Mouse (Mus musculus): ENCODE data around the gene Fam184b.

Fam184b gene

GRCm38 (mm10) chr5:45514599-45514998 lies 124.8 kb downstream of the Fam184b start:
- DNase-seq (ENCODE audit: low spot score): no peak

GRCm38 (mm10) chr5:45513511-45513910 lies 125.9 kb downstream of the Fam184b start:
- no peak for DNase-seq (ENCODE audit: low spot score)

- DNase-seq (ENCODE audit: low spot score): no peak
Measured at GRCm38 (mm10) chr5:45512908-45513307, 126.5 kb downstream of the Fam184b start.

GRCm38 (mm10) chr5:45510071-45510470 lies 129.3 kb downstream of the Fam184b start:
- DNase-seq (ENCODE audit: low spot score): no peak

GRCm38 (mm10) chr5:45497564-45497963 lies 141.8 kb downstream of the Fam184b start:
- DNase-seq (ENCODE audit: low spot score): no peak

- DNase-seq (ENCODE audit: low spot score): no peak
Measured at GRCm38 (mm10) chr5:45496930-45497550, 142.4 kb downstream of the Fam184b start.

GRCm38 (mm10) chr5:45496479-45496878 lies 142.9 kb downstream of the Fam184b start:
- no peak for DNase-seq (ENCODE audit: low spot score)

GRCm38 (mm10) chr5:45496042-45496441 lies 143.4 kb downstream of the Fam184b start:
- no peak for DNase-seq (ENCODE audit: low spot score)

- DNase-seq (ENCODE audit: low spot score): no peak
Measured at GRCm38 (mm10) chr5:45495429-45495975, 143.9 kb downstream of the Fam184b start.

GRCm38 (mm10) chr5:45494093-45494755 lies 145.2 kb downstream of the Fam184b start:
- DNase-seq (ENCODE audit: low spot score): peak; percentile 6

- DNase-seq (ENCODE audit: low spot score): peak; percentile 94
Measured at GRCm38 (mm10) chr5:45493191-45494092, 146.0 kb downstream of the Fam184b start, which contains the start of gene Lap3. TSS of gene Lap3 (plus strand) at chr5:45493374.

- no peak for DNase-seq (ENCODE audit: low spot score)
Measured at GRCm38 (mm10) chr5:45491776-45492175, 147.6 kb downstream of the Fam184b start.

GRCm38 (mm10) chr5:45483654-45484053 lies 155.8 kb downstream of the Fam184b start:
- DNase-seq (ENCODE audit: low spot score): no peak

- DNase-seq (ENCODE audit: low spot score): no peak
Measured at GRCm38 (mm10) chr5:45482607-45483006, 156.8 kb downstream of the Fam184b start.

GRCm38 (mm10) chr5:45481125-45481524 lies 158.3 kb downstream of the Fam184b start:
- no peak for DNase-seq (ENCODE audit: low spot score)

- no peak for DNase-seq (ENCODE audit: low spot score)
Measured at GRCm38 (mm10) chr5:45480066-45480465, 159.3 kb downstream of the Fam184b start.
